Mouse (Mus musculus) MEL (cell line): ENCODE results near the gene Igfals. TPM values are rescaled to one million over a fixed set of nuclear protein-coding genes. Genes with fewer than 3 reads are reported as not detected.

Source experiments
- polyA plus RNA-seq, 2 experiments: library from polyadenylated mRNA; stranded (reverse) in 1 of 2; unstranded in 1 of 2; fragments of >175 nt in 1 of 2; fragments of >200 nt in 1 of 2; gene quantifications; 2 replicates each; pipeline versions ENCODE4 v1.2.1 to v1.2.4; 2012; ENCODE audit warnings: low replicate concordance in 2 of 2, low read depth in 1 of 2; ENCODE audit not compliant: insufficient read length in 2 of 2, insufficient read depth in 1 of 2, missing spikeins in 1 of 2
- total RNA-seq: library from RNA; depleted of rRNA; stranded (reverse); fragments of 300-350 nt; gene quantifications from 2 replicates; pipeline ENCODE4 v1.2.3, GENCODE M21; 2012; rRNA removed

The Igfals gene
- total and polyA plus RNA-seq, 3 experiments, result 0.04 TPM; not detected in 2

Other genes starting within 250 kb of the Igfals start
- 44.0 and 48.8 TPM in 2 replicates for gene Tsc2, start 233.4 kb upstream of the Igfals start, total RNA-seq
- 10 to 100 TPM in 1 of 2 experiments, not detected in 1; 99.2 TPM for gene Tsc2, start 233.4 kb upstream of the Igfals start, polyA plus RNA-seq
- 26.1 and 31.4 TPM in 2 replicates for gene Nthl1, start 233.3 kb upstream of the Igfals start, total RNA-seq
- gene Nthl1, start 233.3 kb upstream of the Igfals start, polyA plus RNA-seq, result 100 to 1,000 TPM in 1 of 2 experiments, 10 to 100 TPM in 1; 32.0 to 262 TPM
- 0.75 and 0.96 TPM in 2 replicates for gene Slc9a3r2, start 215.7 kb upstream of the Igfals start, total RNA-seq
- 1 to 10 TPM in 1 of 2 experiments, not detected in 1; 3.5 TPM for gene Slc9a3r2, start 215.7 kb upstream of the Igfals start, polyA plus RNA-seq
- not detected in 2 replicates for gene Npw, start 207.5 kb upstream of the Igfals start, total RNA-seq
- gene Npw, start 207.5 kb upstream of the Igfals start, polyA plus RNA-seq, result not detected
- gene Zfp598, start 196.3 kb upstream of the Igfals start, total RNA-seq, result 21.9 and 22.2 TPM in 2 replicates
- gene Zfp598, start 196.3 kb upstream of the Igfals start, polyA plus RNA-seq, result 10 to 100 TPM; 59.0 to 80.4 TPM
- 0.15 TPM in 1 of 2 replicates, not detected in the other for gene Syngr3, start 176.0 kb upstream of the Igfals start, total RNA-seq
- gene Syngr3, start 176.0 kb upstream of the Igfals start, polyA plus RNA-seq, result under 1 TPM in 1 of 2 experiments, not detected in 1; 0.68 TPM
- 78.6 and 86.8 TPM in 2 replicates for gene Gfer, start 169.8 kb upstream of the Igfals start, total RNA-seq
- 10 to 100 TPM in 1 of 2 experiments, not detected in 1; 83.0 TPM for gene Gfer, start 169.8 kb upstream of the Igfals start, polyA plus RNA-seq
- 0.39 and 0.62 TPM in 2 replicates for gene Noxo1, start 169.8 kb upstream of the Igfals start, total RNA-seq
- 1 to 10 TPM in 1 of 2 experiments, not detected in 1; 2.4 TPM for gene Noxo1, start 169.8 kb upstream of the Igfals start, polyA plus RNA-seq
- gene Tbl3, start 158.3 kb upstream of the Igfals start, total RNA-seq, result 102 and 103 TPM in 2 replicates
- gene Tbl3, start 158.3 kb upstream of the Igfals start, polyA plus RNA-seq, result 100 to 1,000 TPM in 1 of 2 experiments, not detected in 1; 111 TPM
- gene Rnf151, start 147.9 kb upstream of the Igfals start, total RNA-seq, result 0.23 and 0.26 TPM in 2 replicates
- under 1 TPM in 1 of 2 experiments, not detected in 1; 0.40 TPM for gene Rnf151, start 147.9 kb upstream of the Igfals start, polyA plus RNA-seq
- 3,755 and 4,516 TPM in 2 replicates for gene Rps2, start 147.9 kb upstream of the Igfals start, total RNA-seq
- gene Rps2, start 147.9 kb upstream of the Igfals start, polyA plus RNA-seq, result 1,000 to 10,000 TPM in 1 of 2 experiments, not detected in 1; 1,852 TPM
- gene Ndufb10, start 141.5 kb upstream of the Igfals start, total RNA-seq, result 258 and 292 TPM in 2 replicates
- gene Ndufb10, start 141.5 kb upstream of the Igfals start, polyA plus RNA-seq, result 100 to 1,000 TPM in 1 of 2 experiments, not detected in 1; 230 TPM
- 0.12 and 0.13 TPM in 2 replicates for gene Rpl3l, start 138.2 kb upstream of the Igfals start, total RNA-seq
- gene Rpl3l, start 138.2 kb upstream of the Igfals start, polyA plus RNA-seq, result under 1 TPM in 1 of 2 experiments, not detected in 1; 0.24 TPM
- gene Msrb1, start 129.4 kb upstream of the Igfals start, total RNA-seq, result 27.0 and 31.9 TPM in 2 replicates
- 10 to 100 TPM in 1 of 2 experiments, not detected in 1; 58.6 TPM for gene Msrb1, start 129.4 kb upstream of the Igfals start, polyA plus RNA-seq
- gene Hs3st6, start 113.0 kb upstream of the Igfals start, total RNA-seq, result not detected in 2 replicates
- not detected for gene Hs3st6, start 113.0 kb upstream of the Igfals start, polyA plus RNA-seq
- gene Meiob, start 61.7 kb upstream of the Igfals start, total RNA-seq, result 0.15 TPM in 1 of 2 replicates, not detected in the other
- under 1 TPM in 1 of 2 experiments, not detected in 1; 0.11 TPM for gene Meiob, start 61.7 kb upstream of the Igfals start, polyA plus RNA-seq
- gene Hagh, start 25.9 kb upstream of the Igfals start, total RNA-seq, result 32.3 and 49.6 TPM in 2 replicates
- gene Hagh, start 25.9 kb upstream of the Igfals start, polyA plus RNA-seq, result 10 to 100 TPM in 1 of 2 experiments, not detected in 1; 37.5 TPM
- 2.0 and 2.7 TPM in 2 replicates for gene Fahd1, start 15.6 kb upstream of the Igfals start, total RNA-seq
- gene Fahd1, start 15.6 kb upstream of the Igfals start, polyA plus RNA-seq, result 1 to 10 TPM in 1 of 2 experiments, not detected in 1; 4.7 TPM
- gene Nubp2, start 20.4 kb downstream of the Igfals start, total RNA-seq, result 109 and 141 TPM in 2 replicates
- gene Nubp2, start 20.4 kb downstream of the Igfals start, polyA plus RNA-seq, result 100 to 1,000 TPM in 1 of 2 experiments, not detected in 1; 191 TPM
- gene Spsb3, start 20.6 kb downstream of the Igfals start, total RNA-seq, result 27.2 and 34.5 TPM in 2 replicates
- 10 to 100 TPM in 1 of 2 experiments, not detected in 1; 30.2 TPM for gene Spsb3, start 20.6 kb downstream of the Igfals start, polyA plus RNA-seq
- 19.5 and 26.8 TPM in 2 replicates for gene Eme2, start 29.1 kb downstream of the Igfals start, total RNA-seq
- gene Eme2, start 29.1 kb downstream of the Igfals start, polyA plus RNA-seq, result 10 to 100 TPM in 1 of 2 experiments, not detected in 1; 15.1 TPM
- gene Mrps34, start 29.1 kb downstream of the Igfals start, total RNA-seq, result 60.1 and 74.8 TPM in 2 replicates
- 10 to 100 TPM in 1 of 2 experiments, not detected in 1; 82.0 TPM for gene Mrps34, start 29.1 kb downstream of the Igfals start, polyA plus RNA-seq
- gene Nme3, start 30.5 kb downstream of the Igfals start, total RNA-seq, result 24.4 and 29.1 TPM in 2 replicates
- 10 to 100 TPM in 1 of 2 experiments, not detected in 1; 22.1 TPM for gene Nme3, start 30.5 kb downstream of the Igfals start, polyA plus RNA-seq
- 16.9 and 22.8 TPM in 2 replicates for gene Mapk8ip3, start 71.0 kb downstream of the Igfals start, total RNA-seq
- gene Mapk8ip3, start 71.0 kb downstream of the Igfals start, polyA plus RNA-seq, result 10 to 100 TPM in 1 of 2 experiments, not detected in 1; 44.5 TPM
- 31.7 and 35.5 TPM in 2 replicates for gene Jpt2, start 94.7 kb downstream of the Igfals start, total RNA-seq
- gene Jpt2, start 94.7 kb downstream of the Igfals start, polyA plus RNA-seq, result 10 to 100 TPM in 1 of 2 experiments, not detected in 1; 40.9 TPM
- 2.4 TPM in 2 replicates for gene Cramp1l, start 149.8 kb downstream of the Igfals start, total RNA-seq
- gene Cramp1l, start 149.8 kb downstream of the Igfals start, polyA plus RNA-seq, result 1 to 10 TPM in 1 of 2 experiments, not detected in 1; 5.1 TPM
- 3.4 and 4.3 TPM in 2 replicates for gene Ift140, start 150.1 kb downstream of the Igfals start, total RNA-seq
- 1 to 10 TPM in 1 of 2 experiments, not detected in 1; 9.0 TPM for gene Ift140, start 150.1 kb downstream of the Igfals start, polyA plus RNA-seq
- gene Tmem204, start 217.6 kb downstream of the Igfals start, total RNA-seq, result not detected in 2 replicates
- under 1 TPM in 1 of 2 experiments, not detected in 1; 0.10 TPM for gene Tmem204, start 217.6 kb downstream of the Igfals start, polyA plus RNA-seq
- gene Telo2, start 250.0 kb downstream of the Igfals start, total RNA-seq, result 15.3 and 20.0 TPM in 2 replicates
- gene Telo2, start 250.0 kb downstream of the Igfals start, polyA plus RNA-seq, result 10 to 100 TPM in 1 of 2 experiments, not detected in 1; 20.9 TPM